Mouse (Mus musculus) adrenal gland (tissue): Measurements from ENCODE around the gene Cdc42bpb.

ENCODE experiments used
- intact Hi-C: fragments of 180-260 bp; cut with DNase I; formaldehyde crosslinking; loops from one replicate; pipeline ENCODE4 v1.15.1; 2025

The Cdc42bpb gene

DNA sequence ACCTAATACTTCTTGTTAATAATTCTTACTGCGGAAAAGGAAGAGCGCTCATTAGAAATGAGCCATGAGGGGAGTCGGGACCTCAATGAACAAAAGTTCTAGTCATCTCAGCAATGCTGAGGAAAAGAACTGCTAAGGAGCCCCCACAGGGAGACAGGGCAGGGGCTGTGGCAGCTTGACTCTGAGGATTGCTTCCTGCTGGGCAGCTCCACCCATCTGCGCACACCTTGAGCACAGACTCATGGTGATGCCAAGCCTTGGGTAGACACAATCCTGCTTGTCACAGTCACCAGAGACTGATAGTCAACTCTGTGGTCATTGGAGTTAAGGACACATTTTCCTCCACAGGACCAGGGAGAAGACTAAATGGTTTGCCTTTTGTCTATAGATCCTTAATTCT, 9.6 kb upstream of the Cdc42bpb start:
- intact Hi-C loops: no loop called here

DNA sequence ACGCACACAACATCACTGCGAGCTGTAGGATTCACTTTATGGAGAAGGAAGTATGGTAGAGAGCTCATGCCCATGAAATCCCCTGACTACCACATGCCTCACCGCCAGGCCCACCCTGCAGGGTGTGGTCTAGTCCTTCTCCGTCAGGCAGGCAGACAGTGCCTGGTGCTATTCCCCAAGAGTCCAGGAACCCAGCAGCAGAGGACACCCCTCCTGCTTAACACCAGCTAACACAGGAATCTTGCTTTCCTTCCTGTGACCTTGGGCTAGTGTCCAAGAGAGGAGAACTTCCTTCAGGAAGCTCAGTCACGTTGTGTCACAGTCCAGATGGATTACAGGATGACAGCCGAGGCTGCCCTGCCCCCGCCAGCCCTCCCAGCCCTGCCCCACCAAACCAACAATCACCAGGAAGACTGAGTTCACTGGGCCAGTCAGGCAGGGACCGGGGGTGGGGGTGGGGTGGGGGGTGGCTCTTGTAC, 9.2 kb upstream of the Cdc42bpb start:
- intact Hi-C loops: no loop called here

DNA sequence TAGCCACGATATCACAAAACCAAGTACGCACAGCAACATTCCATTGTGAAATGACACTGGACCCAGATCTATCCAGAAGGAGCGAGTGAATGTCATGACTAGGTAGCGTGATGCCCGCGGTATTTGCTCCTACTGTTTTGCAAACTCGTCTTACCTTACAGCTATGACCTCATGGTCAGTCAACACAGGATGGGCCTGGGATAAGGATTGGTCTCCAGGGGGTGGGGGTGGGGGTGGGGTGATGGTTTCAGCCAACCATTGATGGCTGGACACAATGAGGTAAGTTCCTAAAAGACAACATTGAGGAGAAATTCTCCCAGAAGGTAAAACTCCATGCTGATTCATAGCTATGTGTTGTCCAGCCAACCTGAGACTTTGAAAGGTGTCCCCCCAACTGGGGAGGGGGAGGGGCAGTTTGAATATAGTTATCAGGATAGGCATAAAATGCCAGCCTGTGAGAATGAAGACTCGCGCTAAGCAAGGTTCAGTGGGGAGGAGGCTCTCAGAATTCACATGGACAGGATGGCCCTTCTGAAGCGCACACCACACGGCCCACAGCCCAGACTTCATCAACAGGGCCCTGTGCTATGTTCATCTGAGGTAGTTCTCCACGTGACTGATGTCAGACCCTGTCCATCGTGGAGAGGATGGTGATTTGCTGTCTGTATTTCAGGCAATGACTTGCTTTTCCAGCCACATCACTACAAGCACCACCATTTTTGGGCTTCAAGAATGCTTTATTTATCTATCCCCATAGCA, 8.5 kb upstream of the Cdc42bpb start:
- intact Hi-C loops: no loop called here

DNA sequence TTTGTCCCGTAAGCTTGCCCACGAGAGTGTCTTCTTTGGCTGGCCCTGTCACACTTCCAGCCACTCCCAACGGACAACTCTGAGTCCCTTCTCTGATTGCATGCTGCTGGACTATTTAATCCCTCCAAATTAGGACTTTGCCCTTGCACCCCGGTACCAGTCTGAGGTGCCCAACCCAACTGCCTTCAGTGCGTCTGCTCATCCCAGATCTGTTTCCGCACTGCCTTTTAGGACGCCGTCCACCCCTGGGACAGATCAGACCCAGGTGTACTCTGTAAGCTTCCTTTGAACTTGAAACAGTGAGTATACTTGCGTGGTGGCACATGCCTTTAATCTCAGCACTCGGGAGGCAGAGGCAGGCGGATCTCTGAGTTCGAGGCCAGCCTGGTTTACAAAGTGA, 1.3 kb upstream of the Cdc42bpb start:
- intact Hi-C loops: loop anchor here (5.0 kb wide), 1 partner anchor 42 kb away; no protein-coding TSS in a partner anchor

DNA sequence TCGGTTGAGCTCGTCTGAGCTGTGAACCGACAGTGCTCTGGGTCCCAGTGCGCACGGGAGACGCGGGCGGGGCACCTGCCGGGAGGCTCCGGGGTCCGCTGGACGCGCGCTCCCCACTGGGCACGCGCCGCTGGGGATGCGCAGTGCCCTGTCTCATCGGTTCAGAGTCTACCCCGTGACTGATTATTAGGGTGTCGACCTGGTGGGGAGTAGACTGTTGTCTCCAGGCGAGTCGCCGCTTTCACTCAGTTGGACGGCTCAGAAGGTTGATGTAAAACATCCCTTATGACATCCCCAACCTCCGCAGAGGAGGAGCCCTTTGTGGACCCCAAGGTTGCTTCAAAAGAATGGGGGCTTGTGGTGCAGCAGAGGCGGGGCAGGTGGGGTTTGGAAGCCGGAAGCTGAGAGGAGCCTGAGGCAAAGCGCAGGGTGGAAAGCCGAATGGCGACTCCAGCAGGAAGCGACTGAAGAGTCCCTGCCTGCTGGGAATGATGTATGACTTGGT, 520 bp upstream of the Cdc42bpb start:
- intact Hi-C loops: loop anchor here (5.0 kb wide), 1 partner anchor 41 kb away; no protein-coding TSS in a partner anchor

DNA sequence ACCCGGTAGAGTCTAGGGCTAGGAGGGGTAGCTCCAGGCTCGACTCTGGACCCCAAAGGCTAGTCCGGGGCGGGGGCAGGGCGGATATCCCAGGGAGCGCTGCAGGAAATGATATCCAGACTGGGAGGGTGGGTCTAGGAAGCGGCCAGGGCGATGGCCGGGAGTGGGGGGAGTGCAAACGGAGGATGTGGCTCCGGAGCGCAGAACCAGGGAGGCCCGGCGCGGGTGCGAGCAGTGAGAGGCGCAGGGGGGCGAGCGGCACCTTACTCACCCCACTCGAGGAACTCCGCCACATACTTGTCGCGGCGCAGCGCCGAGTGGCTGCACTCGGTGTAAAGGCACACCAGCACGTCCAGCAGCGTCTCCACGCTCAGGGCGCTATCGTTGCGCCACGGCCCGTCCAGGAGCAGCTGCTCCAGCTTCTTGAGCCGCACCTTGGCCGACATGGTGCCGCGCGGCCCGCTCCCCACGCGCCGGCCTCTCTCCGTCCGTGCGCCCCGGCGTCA, 639 bp downstream of the Cdc42bpb start:
- intact Hi-C loops: loop anchor here (5.0 kb wide), 1 partner anchor 40 kb away; no protein-coding TSS in a partner anchor

DNA sequence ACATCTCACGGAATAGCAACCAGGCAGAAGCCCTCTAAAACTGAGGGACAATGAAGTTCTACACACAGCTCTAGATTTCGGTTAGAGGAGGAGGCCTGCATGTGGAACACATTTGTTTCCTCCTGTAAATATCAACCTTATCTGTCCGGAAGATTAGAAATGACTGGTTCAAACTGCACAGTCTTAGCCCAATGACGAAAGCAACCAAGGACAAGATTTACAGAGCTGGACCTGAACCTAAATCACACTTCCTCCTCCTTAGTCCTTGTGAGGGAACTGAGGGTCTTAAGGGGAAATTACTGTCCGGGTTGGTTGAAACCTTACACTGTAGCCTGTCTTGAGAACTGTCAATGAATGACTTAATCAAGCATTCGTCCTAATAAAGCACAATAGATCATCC, 1.5 kb downstream of the Cdc42bpb start:
- intact Hi-C loops: loop anchor here (5.0 kb wide), 1 partner anchor 39 kb away; no protein-coding TSS in a partner anchor

DNA sequence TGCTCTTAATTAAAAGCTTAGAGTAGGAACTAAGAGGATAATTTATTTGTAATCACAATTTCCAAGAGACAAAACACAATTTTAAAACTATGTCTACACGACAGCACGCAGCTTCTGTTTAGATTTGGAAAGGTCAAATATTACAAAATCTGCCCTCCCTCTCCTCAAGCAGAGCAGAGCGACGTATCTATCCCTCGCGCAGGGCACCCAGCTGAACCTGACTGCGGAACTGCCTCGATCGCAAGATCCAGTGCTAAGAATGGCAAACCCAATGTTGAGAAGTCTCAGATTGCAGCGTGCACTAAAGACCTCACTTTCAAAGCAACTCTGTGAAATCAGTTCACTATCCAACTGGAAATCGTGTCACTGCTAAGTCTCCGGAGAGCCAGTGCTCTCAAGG, 2.0 kb downstream of the Cdc42bpb start:
- intact Hi-C loops: loop anchor here (5.0 kb wide), 1 partner anchor 38 kb away; no protein-coding TSS in a partner anchor

DNA sequence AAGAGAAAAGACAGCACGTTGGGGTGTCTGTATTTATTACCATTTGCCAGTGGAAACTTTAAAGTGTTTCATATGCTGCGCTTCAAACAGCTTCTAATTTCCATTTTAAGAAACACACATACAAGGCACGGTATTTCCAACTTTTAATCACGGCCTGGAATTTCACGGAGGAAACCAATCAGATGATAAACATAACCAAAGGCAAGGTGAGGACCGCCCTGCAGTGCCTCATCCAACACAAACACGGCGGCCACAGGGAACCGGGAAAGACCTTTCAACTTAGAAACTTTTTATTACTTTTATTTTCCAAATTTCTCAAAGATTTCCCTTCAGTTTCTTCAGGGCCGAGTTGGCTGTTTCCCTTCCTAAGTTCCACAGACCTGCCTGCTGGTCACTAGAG, 2.8 kb downstream of the Cdc42bpb start:
- intact Hi-C loops: loop anchor here (5.0 kb wide), 1 partner anchor 37 kb away; no protein-coding TSS in a partner anchor

DNA sequence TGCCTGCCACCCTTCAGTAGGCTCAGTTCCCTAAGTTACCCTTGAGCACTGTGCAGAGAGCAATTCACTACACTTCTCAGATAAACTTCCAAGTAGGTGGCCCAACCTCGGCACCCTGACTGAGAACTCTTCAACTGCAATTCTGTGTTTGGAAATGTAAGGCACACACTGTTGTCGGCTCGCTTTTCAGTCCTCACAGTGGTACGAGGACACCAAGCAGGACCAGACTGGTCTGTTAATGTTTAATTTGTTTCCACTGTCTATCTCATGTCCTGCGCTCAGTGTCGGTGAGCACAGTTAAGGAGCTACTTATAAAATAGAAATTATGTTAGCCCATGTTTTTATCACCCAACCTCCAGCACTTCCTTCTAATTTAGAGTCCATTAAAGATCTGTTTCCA, 4.1 kb downstream of the Cdc42bpb start:
- intact Hi-C loops: no loop called here

DNA sequence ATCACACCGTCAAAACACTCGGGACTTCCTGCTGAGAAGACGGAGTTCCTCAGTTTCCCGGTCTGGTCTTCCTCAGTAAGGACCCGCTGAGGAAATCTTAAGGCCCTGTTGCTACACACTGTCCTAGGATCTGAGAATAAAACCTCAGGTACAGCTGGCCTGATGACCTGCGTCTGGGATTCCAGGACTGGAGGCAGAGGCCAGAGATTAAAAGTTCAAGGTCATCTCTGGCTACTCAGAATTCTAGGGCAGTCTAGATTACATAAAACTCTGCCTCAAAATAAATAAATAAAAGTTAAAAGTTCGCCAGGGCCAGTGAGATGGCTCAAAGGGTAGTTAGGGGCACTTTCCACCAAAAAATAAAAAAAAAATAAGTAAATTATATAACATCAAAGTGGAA, 5.6 kb downstream of the Cdc42bpb start:
- intact Hi-C loops: no loop called here

DNA sequence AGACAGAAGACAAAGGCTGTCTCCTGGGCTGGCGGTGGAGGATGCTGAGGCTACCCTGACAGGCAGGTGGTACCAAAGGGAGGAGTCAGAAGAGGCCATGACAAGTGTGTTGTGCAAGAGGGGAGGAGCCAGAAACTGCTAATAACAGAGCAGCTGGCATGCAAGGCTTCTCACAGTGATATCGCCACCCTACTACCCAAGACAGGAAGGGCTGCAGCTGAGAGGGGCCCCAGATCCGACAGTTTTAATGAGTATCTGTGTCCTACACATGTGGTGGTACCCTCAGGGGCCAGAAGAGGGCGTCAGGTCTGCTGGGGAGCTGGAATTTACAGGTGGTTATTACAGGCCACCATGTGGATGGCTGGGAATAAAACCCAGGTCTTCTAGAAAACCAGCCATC, 7.3 kb downstream of the Cdc42bpb start:
- intact Hi-C loops: no loop called here

DNA sequence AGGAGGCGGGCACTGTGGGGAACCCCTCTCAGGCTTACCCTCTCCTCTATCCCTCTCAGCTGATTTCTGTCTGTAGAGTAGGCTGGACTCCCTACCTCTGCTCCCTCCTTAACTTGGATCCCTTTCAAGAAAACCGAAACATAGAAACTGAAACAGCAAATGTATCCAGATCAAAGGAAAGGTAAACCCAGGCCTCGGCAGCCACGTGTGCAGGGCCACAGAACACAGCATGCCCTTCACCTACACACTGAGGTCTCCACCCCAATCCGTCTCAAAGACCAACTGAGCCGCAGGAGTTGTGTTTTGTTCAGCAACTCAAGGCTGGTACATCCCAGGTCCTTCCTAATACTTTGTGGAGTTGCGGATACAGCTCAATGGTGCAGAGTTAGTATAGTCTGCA, 10.5 kb downstream of the Cdc42bpb start:
- intact Hi-C loops: no loop called here

DNA sequence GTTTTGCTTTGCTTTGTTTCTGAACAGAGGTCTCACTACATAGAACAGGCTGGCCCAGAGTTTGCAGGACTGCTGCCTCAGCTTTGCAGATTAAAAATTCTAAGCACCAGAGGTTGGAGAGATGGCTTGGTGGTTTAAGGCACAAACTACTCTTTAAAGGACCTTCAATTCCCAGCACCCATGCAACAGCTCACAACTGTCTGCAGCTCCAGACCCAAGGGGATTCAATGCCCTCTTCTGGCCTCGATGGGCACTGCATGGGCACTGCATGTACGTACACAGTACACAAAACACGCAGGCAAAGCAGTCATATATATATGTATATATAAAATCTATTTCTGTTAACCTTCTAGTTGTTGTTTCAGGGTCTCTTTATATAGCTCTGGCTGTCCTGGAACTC, 13.3 kb downstream of the Cdc42bpb start:
- intact Hi-C loops: no loop called here

DNA sequence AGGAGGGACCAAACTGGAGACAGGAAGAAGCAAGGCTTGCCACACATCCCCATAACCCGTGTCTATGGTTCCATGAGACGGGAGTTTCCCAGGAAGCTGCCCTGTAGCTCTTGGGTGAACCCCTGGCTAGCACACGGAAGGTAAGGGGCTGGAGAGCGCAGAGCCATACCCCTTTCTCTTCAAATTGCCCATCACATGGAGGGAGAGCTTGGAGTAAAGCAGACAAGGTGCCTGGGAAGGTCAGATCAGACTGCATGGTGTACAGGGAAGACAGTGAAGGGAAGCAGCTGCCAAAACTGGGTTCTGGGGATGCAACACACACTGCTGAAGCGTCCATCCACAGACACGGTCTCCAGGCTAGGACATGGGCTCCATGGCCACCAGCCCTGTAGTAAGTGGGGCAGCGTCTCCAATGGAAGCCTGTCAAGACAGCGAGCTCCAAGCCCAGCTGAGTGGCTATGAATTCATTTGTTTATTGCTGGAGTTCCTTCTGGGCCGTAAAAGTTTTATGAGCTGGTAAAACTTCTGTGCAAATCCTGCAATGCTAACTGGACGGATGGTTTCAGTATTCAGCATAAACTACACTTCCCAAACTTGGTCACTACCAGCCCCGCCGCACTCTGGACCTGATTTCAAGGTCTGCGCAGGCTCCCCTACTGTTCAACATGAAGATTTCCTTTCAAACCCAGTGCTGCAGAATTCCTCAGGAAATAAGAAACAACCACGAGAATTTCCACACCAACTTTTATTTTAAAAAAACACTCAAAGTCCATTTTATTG, 16.0 kb downstream of the Cdc42bpb start:
- intact Hi-C loops: no loop called here

DNA sequence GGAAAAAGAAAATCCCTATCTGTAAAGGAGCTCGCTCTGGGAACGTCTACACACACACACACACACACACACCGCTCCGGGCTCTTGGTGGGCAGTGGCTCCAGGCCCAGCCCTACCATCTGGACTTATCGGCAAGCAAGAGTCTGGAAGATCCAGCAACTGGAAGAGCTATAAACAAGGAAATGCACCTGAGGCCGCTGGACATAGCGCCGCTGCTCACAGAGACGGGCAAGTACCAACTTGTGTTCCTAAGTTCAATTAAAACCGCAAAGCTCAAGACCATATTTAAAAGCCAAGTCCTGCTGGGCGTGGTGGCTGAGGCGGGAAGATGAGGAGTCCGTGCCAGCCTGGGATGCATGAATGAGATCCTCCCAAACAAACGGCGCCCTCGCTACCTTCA, 16.8 kb downstream of the Cdc42bpb start:
- intact Hi-C loops: no loop called here

DNA sequence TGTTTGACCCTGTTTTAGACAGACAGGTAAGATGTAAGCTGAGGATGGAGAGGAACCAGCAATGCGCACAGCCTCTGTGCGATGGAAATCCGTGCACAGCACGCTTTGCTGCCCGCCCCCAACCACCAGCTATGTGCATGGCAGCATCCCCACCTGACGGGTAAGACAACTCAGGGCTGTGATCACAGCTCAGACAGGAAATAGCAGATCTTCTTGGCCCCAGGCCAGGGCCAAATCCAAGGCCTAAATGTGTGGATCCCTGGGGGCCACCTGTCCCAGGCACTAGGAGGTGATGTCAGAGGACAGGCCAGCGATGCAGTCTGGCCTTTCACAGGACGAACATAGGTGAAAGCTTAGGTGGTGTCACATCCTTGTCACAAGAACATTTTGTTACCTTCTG, 21.3 kb downstream of the Cdc42bpb start:
- intact Hi-C loops: no loop called here

DNA sequence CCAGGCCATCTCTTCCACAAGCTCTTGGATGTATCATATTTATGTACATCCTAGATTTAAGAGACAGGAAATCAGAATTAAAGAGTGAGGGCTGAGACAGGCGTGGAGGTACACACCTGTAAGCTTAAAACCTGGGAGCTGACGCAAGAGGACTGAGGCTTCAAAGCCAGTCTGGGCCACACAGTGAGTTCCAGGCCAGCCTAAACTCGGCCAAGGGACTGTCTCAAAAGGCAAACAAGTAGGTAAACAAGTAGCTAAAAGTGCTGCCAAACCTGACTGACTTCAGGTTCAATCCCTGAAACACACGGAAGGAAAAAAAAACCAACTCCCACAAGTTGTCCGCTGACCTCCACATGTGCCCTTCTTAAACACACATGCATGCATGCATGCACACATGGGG, 23.4 kb downstream of the Cdc42bpb start:
- intact Hi-C loops: no loop called here

DNA sequence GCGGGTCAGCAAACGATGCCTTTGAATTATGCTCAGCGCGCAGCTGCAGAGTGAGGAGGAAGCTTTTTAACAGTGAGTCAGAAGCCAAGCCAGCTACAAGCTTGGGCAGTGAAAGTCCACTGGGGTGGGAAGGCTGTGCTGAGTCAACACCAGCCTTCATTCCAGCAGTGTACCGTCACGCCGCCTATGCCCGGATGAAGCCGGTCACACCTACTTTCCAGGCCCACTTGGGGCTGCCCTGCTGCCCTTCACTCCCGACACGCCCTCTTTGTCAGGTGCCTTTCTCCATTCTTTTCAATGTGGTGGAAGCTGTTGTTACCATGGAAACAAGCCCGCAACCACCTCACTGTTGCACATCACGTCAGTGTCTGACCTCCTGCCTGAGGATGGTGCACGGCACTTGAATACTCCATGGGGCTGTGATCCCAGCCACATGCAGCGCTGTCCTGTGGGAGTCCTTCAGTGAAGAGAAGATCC, 24.0 kb downstream of the Cdc42bpb start:
- intact Hi-C loops: no loop called here

DNA sequence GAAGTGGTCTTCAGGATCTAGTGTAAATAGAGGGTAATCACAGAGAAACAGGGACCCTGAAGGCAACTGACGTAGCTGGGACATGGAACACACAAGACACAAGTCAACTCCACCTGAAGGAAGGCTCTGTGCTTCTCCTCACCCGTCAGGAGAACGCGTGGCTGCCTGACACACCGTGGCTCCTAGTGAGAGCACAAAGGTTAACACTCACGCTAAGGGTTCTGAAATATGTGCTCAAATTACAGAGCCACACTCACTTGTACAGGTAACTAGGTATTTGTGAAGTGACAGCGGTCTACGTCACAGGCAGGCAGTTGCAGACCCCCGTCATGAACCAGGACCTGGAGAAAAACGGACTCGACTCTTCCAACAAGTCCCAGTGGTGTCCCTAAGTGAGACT, 24.5 kb downstream of the Cdc42bpb start:
- intact Hi-C loops: no loop called here

DNA sequence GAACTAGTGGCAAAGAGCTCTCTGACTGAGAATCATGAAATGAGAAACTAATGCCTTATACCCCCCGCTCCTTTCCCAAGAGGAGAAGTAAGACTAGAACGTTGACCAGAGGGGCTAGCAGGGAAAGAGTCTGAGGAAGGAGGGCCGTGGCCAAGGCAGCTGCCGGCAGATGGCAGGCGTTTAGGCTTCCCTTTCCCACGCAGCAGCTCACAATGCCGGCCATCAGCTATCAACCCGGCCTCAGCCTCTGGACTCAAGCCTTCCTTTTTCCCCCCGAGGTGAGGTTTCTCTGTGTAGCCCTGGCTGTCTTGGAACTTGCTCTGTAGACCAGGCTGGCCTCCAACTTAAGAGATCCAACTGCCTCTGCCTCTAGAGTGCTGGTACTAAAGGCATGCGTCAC, 25.0 kb downstream of the Cdc42bpb start:
- intact Hi-C loops: no loop called here
